Mouse (Mus musculus): ENCODE measurements around the gene Samd4.

- TF ChIP-seq POU5F1 (IDR thresholded peaks at IDR 0.05; ENCODE audit: borderline replicate concordance, low read length) (no peak), CTCF (conservative IDR thresholded peaks at IDR 0.05; ENCODE audit: low read length) (no peak), NANOG (IDR thresholded peaks at IDR 0.05; ENCODE audit: borderline replicate concordance, low read length) (no peak)
Observed at GRCm38 (mm10) chr14:47138853-47139252, 256.2 kb downstream of the Samd4 start.
